Mouse (Mus musculus) megakaryocyte, embryonic 14.5 days (primary cell): ENCODE measurements around the gene Pfkfb3. TPM values are rescaled to one million over a fixed set of nuclear protein-coding genes. Genes with fewer than 3 reads are reported as not detected.

Experiments
- H3K27me3 ChIP-seq: replicated peaks from 2 replicates; pipeline ENCODE3; 2012; ENCODE audit warnings: inconsistent platforms
- H3K36me3 ChIP-seq: replicated peaks from 2 replicates; pipeline ENCODE3; 2012; ENCODE audit warnings: low read length, inconsistent platforms, mixed read lengths
- H3K4me1 ChIP-seq: 2 replicates; pipeline ENCODE4 v1.6.1; 2012; ENCODE audit warnings: inconsistent platforms
- H3K4me3 ChIP-seq: replicated peaks from 2 replicates; pipeline ENCODE3; 2012; ENCODE audit warnings: moderate library complexity, mild to moderate bottlenecking, inconsistent platforms
- H3K9me3 ChIP-seq: 2 replicates; pipeline ENCODE4 v1.6.1; 2012; ENCODE audit warnings: inconsistent platforms
- FLI1 ChIP-seq: IDR thresholded peaks from 2 replicates; pipeline ENCODE4 v1.6.1; 2012; ENCODE audit warnings: low read length, inconsistent platforms, mixed read lengths
- GATA1 ChIP-seq: IDR thresholded peaks from 3 replicates; pipeline ENCODE4 v1.6.1; 2012; ENCODE audit warnings: mixed read lengths, low read length, inconsistent platforms, borderline replicate concordance
- polyA plus RNA-seq: library from polyadenylated mRNA; stranded (reverse); fragments of >175 nt; gene quantifications from 2 replicates; pipeline ENCODE4 v1.2.3, GENCODE M21; 2012; ENCODE audit warnings: low replicate concordance; ENCODE audit not compliant: insufficient read depth

Gene Pfkfb3
- polyA plus RNA-seq, 1 experiment = 5.8 TPM

DNA sequence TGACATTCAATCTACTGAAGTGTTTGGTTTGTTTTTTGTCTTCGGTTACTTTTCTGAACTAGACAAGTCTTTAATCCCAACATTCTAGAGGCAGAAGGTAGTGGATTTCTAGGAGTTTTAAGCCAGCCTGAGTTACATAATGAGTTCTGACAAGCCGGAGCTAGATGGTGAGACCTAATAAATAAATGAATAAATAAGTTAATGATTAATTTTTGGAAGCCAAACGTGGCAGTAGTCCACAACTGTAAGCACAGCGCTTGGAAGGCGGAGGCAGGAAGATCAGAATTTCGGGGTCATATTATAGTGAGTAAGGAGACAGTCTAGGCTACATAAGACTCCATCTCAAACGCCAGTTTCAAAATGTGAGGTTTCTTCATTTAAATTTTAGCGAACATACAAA is 17.9 kb downstream of the Pfkfb3 start:
- H3K4me3 ChIP-seq = peak overlapping the region; percentile 92
- H3K4me1 ChIP-seq = peaks cover 86% of the 10 kb centered on the region
- no peaks in the 10 kb centered on the region for H3K27me3 ChIP-seq
- no peak for TF ChIP-seq GATA1
- TF ChIP-seq FLI1 = no peak
- H3K9me3 ChIP-seq = no peaks in the 10 kb centered on the region
- H3K36me3 ChIP-seq = peaks cover 49% of the 10 kb centered on the region

GRCm38 (mm10) chr2:11535412-11535928 is 18.4 kb downstream of the Pfkfb3 start:
- Histone ChIP-seq H3K36me3 (peaks cover 47% of the 10 kb centered on the region), H3K27me3 (no peaks in the 10 kb centered on the region), H3K9me3 (no peaks in the 10 kb centered on the region), H3K4me1 (peaks cover 86% of the 10 kb centered on the region), H3K4me3 (peak overlapping the region; percentile 92)
- TF ChIP-seq GATA1 (no peak), FLI1 (no peak)

DNA sequence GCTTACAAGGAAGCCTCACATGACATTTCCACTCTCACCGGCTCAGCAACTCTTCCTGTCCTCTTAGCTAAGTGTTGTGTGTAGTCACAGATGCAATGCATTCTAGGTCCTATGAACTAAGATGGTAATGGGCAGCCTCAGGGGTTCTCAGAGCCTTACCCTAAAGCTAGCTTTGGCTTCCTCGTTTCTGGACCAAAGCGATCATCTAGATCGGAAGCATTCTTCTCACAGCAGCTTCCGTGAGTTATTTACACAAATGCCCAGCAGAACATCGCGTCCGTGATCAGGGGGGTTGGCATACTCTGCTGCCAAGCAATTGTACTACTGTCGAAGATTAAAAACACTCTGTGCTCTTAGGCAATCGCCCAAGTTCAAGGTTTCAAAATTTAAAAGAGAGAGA is 19.1 kb downstream of the Pfkfb3 start:
- H3K9me3 ChIP-seq = no peaks in the 10 kb centered on the region
- no peaks in the 10 kb centered on the region for H3K27me3 ChIP-seq
- TF ChIP-seq FLI1 (no peak), GATA1 (no peak)
- H3K4me1 ChIP-seq = peaks cover 86% of the 10 kb centered on the region
- H3K36me3 ChIP-seq = peaks cover 43% of the 10 kb centered on the region
- H3K4me3 ChIP-seq = peak overlapping the region; percentile 92

DNA sequence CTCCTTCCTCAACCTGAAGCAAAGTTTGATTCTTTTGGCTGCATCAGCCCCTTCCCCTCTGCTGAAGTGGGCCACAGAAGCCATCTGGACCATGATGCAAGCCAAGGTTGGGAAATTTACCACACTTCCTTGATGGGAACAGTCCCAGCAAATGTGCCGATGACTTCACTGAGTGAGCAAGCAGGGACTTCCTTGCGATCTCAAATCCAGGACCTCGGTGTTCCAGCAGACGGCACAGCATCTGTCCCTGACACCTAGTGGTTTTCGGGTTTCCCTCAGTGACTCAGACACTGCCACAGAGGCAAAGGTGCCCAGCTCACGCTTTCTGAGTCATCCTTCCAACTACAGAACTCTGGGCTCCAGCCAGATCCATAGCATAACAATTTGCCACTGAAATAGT is 23.8 kb downstream of the Pfkfb3 start:
- Histone ChIP-seq H3K9me3 (no peaks in the 10 kb centered on the region), H3K4me3 (peak overlapping the region; percentile 38), H3K27me3 (no peaks in the 10 kb centered on the region), H3K4me1 (peaks cover 65% of the 10 kb centered on the region), H3K36me3 (peaks cover 47% of the 10 kb centered on the region)
- no peak for TF ChIP-seq FLI1
- TF ChIP-seq GATA1 = no peak

- no peaks in the 10 kb centered on the region for H3K9me3 ChIP-seq
- TF ChIP-seq FLI1 = no peak
- no peak for TF ChIP-seq GATA1
- H3K4me1 ChIP-seq = peaks cover 70% of the 10 kb centered on the region
- H3K27me3 ChIP-seq = no peaks in the 10 kb centered on the region
- peaks cover 69% of the 10 kb centered on the region for H3K36me3 ChIP-seq
- no peak overlapping the region for H3K4me3 ChIP-seq
Measured at GRCm38 (mm10) chr2:11526063-11526462, 27.8 kb downstream of the Pfkfb3 start.

DNA sequence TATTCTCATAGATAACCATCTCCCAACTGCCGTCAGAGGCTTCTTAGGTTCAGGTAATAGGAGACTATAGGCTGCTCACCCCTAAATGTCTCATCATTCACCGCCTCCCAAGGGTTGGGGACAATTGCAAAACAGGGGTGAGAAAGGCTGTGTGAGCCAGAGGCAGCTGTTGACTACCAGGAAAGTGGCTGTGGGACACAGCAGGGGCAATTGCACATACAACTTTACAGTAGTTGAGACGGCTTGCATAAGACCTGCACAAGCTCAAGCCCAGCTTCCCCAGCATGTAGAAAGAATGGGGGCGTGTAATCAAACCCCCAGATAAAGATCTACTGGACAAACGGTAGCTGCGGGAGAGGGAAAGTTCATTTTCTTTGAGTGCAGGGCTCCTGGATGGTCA is 29.1 kb downstream of the Pfkfb3 start:
- Histone ChIP-seq H3K4me1 (peaks cover 61% of the 10 kb centered on the region), H3K36me3 (peaks cover 78% of the 10 kb centered on the region), H3K9me3 (no peaks in the 10 kb centered on the region), H3K27me3 (no peaks in the 10 kb centered on the region), H3K4me3 (no peak overlapping the region)
- TF ChIP-seq FLI1 (no peak), GATA1 (no peak)

- Histone ChIP-seq H3K4me1 (peaks cover 56% of the 10 kb centered on the region), H3K27me3 (no peaks in the 10 kb centered on the region), H3K4me3 (no peak overlapping the region), H3K9me3 (no peaks in the 10 kb centered on the region), H3K36me3 (peaks cover 78% of the 10 kb centered on the region)
- TF ChIP-seq FLI1 (no peak), GATA1 (no peak)
Measured at GRCm38 (mm10) chr2:11521758-11522157, 32.1 kb downstream of the Pfkfb3 start.

- Histone ChIP-seq H3K27me3 (no peaks in the 10 kb centered on the region), H3K36me3 (peaks cover 71% of the 10 kb centered on the region), H3K4me3 (no peak overlapping the region), H3K9me3 (no peaks in the 10 kb centered on the region), H3K4me1 (peaks cover 61% of the 10 kb centered on the region)
- TF ChIP-seq GATA1 = no peak
- TF ChIP-seq FLI1 = no peak
Measured at GRCm38 (mm10) chr2:11520786-11521185, 33.1 kb downstream of the Pfkfb3 start.

- Histone ChIP-seq H3K9me3 (no peaks in the 10 kb centered on the region), H3K36me3 (peaks cover 54% of the 10 kb centered on the region), H3K4me1 (peaks cover 50% of the 10 kb centered on the region), H3K4me3 (peak overlapping the region; percentile 42), H3K27me3 (no peaks in the 10 kb centered on the region)
- no peak for TF ChIP-seq GATA1
- TF ChIP-seq FLI1 = no peak
Measured at GRCm38 (mm10) chr2:11515828-11516227, 38.0 kb downstream of the Pfkfb3 start.

GRCm38 (mm10) chr2:11513057-11513967 is 40.6 kb downstream of the Pfkfb3 start:
- Histone ChIP-seq H3K4me1 (peaks cover 59% of the 10 kb centered on the region), H3K27me3 (no peaks in the 10 kb centered on the region), H3K9me3 (no peaks in the 10 kb centered on the region), H3K4me3 (peak overlapping the region; percentile 48), H3K36me3 (peaks cover 53% of the 10 kb centered on the region)
- TF ChIP-seq FLI1 = no peak
- TF ChIP-seq GATA1 = no peak
